ENCODE assay signal across 9 mouse cellular contexts in genomic region chrX:103356761-103357236, GRCm38 (mm10). TPM values are rescaled to one million over a fixed set of nuclear protein-coding genes. Genes with fewer than 3 reads are reported as not detected.
DNase-seq lines count a peak whose midpoint lies in the region; ATAC-seq lines count a peak whose summit lies in the region.
"Had no signal": no experiment of that assay in that cellular context is flagged by ENCODE, and none has a peak within 500 bp of the region (broad histone marks: within the 10 kb centered on the region; RNA-seq: fewer than 3 reads in every experiment).

No protein-coding gene starts in this region.

- H3K4me2 ChIP-seq in forebrain, embryonic 15.5 days (replicated peaks): peak overlapping the region; percentile 43
- peak overlapping the region; percentile 48 for H3K4me2 ChIP-seq in neural tube, embryonic 14.5 days (ENCODE audit: low read depth, low read length)

- H3K27me3 ChIP-seq in forebrain, embryonic 15.5 days: peaks cover 17% of the 10 kb centered on the region
- peaks cover 17% of the 10 kb centered on the region; the same call in 1 of the 2 replicates for H3K27me3 ChIP-seq in neural tube, embryonic 14.5 days (ENCODE audit: control insufficient read depth, insufficient read depth, low read length)

- WGBS in forebrain, embryonic 15.5 days: 16% methylated on average over 21 of the region's 24 CpGs
- 12% methylated on average over 24 of the region's 24 CpGs for WGBS in neural tube, embryonic 14.5 days

- H3K4me3 ChIP-seq in forebrain, embryonic 15.5 days: peak overlapping the region; percentile 59
- peak overlapping the region; percentile 45 for H3K4me3 ChIP-seq in neural tube, embryonic 14.5 days (ENCODE audit: low read depth, low read length)

- H3K4me1 ChIP-seq in forebrain, embryonic 15.5 days: no peaks in the 10 kb centered on the region
- no peaks in the 10 kb centered on the region for H3K4me1 ChIP-seq in neural tube, embryonic 14.5 days (ENCODE audit: control insufficient read depth, insufficient read depth, low read length)

- peak; percentile 87 for ATAC-seq in forebrain, embryonic 15.5 days (replicated peaks)
- ATAC-seq in neural tube, embryonic 14.5 days (ENCODE audit: low read depth): peak; percentile 83
- no peak for ATAC-seq in megakaryocyte-erythroid progenitor cell, adult 5-6 weeks (replicated peaks; ENCODE audit: low FRiP score, low TSS enrichment, poor library complexity, severe bottlenecking)

- H3K27ac ChIP-seq in forebrain, embryonic 15.5 days (replicated peaks): peak overlapping the region; percentile 67
- H3K27ac ChIP-seq in neural tube, embryonic 14.5 days (ENCODE audit: low read depth, low read length): peak overlapping the region; percentile 72

- no peaks in the 10 kb centered on the region for H3K9me3 ChIP-seq in forebrain, embryonic 15.5 days
- H3K9me3 ChIP-seq in neural tube, embryonic 14.5 days (ENCODE audit: control insufficient read depth, low read length): no peaks in the 10 kb centered on the region

- peak; percentile 82 for DNase-seq in heart, adult 11 months
- DNase-seq in heart, postnatal 4 days: no peak
- DNase-seq in thymus, postnatal 4 days: peak; percentile 13
- no peak for DNase-seq in thymus, postnatal 0 days (ENCODE audit: low spot score)
- peak; percentile 1 for DNase-seq in kidney, postnatal 14 days

- H3K36me3 ChIP-seq in forebrain, embryonic 15.5 days: no peaks in the 10 kb centered on the region
- H3K36me3 ChIP-seq in neural tube, embryonic 14.5 days (ENCODE audit: control insufficient read depth, insufficient read depth, low read length): no peaks in the 10 kb centered on the region

- peak overlapping the region; percentile 63 for H3K9ac ChIP-seq in forebrain, embryonic 15.5 days (replicated peaks)
- H3K9ac ChIP-seq in neural tube, embryonic 14.5 days (replicated peaks; ENCODE audit: low read depth, low read length): peak overlapping the region; percentile 62

RNA-seq across cellular contexts. Expression of gene Chic1, which starts 0.5 kb away (rescaled TPM):
- total RNA-seq in heart, postnatal 4 days (2021): 1 to 10 TPM; 1.6 TPM
- polyA plus RNA-seq in thymus, postnatal 0 days (2015; fragmentation: Nextera tagmentation; extraction: Ambion mirVana): 0.28 and 0.48 TPM in 2 replicates
- 6.5 and 6.7 TPM in 2 replicates for polyA plus RNA-seq in forebrain, embryonic 15.5 days (2015; fragmentation: Nextera tagmentation; extraction: Ambion mirVana)
- 10.5 and 11.3 TPM in 2 replicates for polyA plus RNA-seq in neural tube, embryonic 14.5 days (2014; fragmentation: Nextera tagmentation; extraction: Ambion mirVana)
- 0.40 TPM in 1 of 2 replicates, not detected in the other for total RNA-seq in megakaryocyte-erythroid progenitor cell, adult 5-6 weeks (2014; fragmentation: Nextera tagmentation)
- 0.08 TPM in 1 of 2 replicates, not detected in the other for total RNA-seq in megakaryocyte-erythroid progenitor cell, adult 5-6 weeks (2017)

RNA-seq across cellular contexts. Expression of gene Cdx4, which starts 35.6 kb away (rescaled TPM):
- total RNA-seq in heart, postnatal 4 days (2021): not detected
- 0.14 TPM in 1 of 2 replicates, not detected in the other for polyA plus RNA-seq in thymus, postnatal 0 days (2015; fragmentation: Nextera tagmentation; extraction: Ambion mirVana)
- not detected in 2 replicates for polyA plus RNA-seq in forebrain, embryonic 15.5 days (2015; fragmentation: Nextera tagmentation; extraction: Ambion mirVana)
- polyA plus RNA-seq in neural tube, embryonic 14.5 days (2014; fragmentation: Nextera tagmentation; extraction: Ambion mirVana): not detected in 2 replicates
- total RNA-seq in megakaryocyte-erythroid progenitor cell, adult 5-6 weeks (2014; fragmentation: Nextera tagmentation): not detected in 2 replicates
- not detected in 2 replicates for total RNA-seq in megakaryocyte-erythroid progenitor cell, adult 5-6 weeks (2017)
- total RNA-seq: hematopoietic stem cell, adult 5-6 weeks had no signal

RNA-seq across cellular contexts. Expression of gene Tsx, which starts 57.5 kb away (rescaled TPM):
- total RNA-seq in heart, postnatal 4 days (2021): not detected
- polyA plus RNA-seq in thymus, postnatal 0 days (2015; fragmentation: Nextera tagmentation; extraction: Ambion mirVana): 0.23 and 0.42 TPM in 2 replicates
- polyA plus RNA-seq in forebrain, embryonic 15.5 days (2015; fragmentation: Nextera tagmentation; extraction: Ambion mirVana): 0.47 and 0.73 TPM in 2 replicates
- polyA plus RNA-seq in neural tube, embryonic 14.5 days (2014; fragmentation: Nextera tagmentation; extraction: Ambion mirVana): 0.35 TPM in 2 replicates
- not detected in 2 replicates for total RNA-seq in megakaryocyte-erythroid progenitor cell, adult 5-6 weeks (2014; fragmentation: Nextera tagmentation)
- not detected in 2 replicates for total RNA-seq in megakaryocyte-erythroid progenitor cell, adult 5-6 weeks (2017)
- total RNA-seq: hematopoietic stem cell, adult 5-6 weeks had no signal

Comparison
In these comparisons a context has a peak if more than half of its experiments do, and no peak if none do; other contexts are left out.
1. DNase-seq: peak in heart, adult 11 months (single experiment), thymus, postnatal 4 days (single experiment) and kidney, postnatal 14 days (single experiment); none in heart, postnatal 4 days (single experiment) and thymus, postnatal 0 days (single experiment).